Mouse (Mus musculus) adrenal gland, postnatal 14 days (tissue): ENCODE results near the gene Eed. TPM values are rescaled to one million over a fixed set of nuclear protein-coding genes. Genes with fewer than 3 reads are reported as not detected.
A peak's percentile ranks its signal among the peaks of the same experiment; 100 is the strongest.

Experiments
- DNase-seq: peaks from one replicate; pipeline ENCODE4 v3.0.0; 2021; ENCODE audit warnings: mixed read lengths
- total RNA-seq: library from RNA; stranded (reverse); gene quantifications from 2 replicates; pipeline ENCODE4 v1.2.3, GENCODE M21; 2021

The Eed gene
- total RNA-seq, 1 experiment from 2014 or later, result 53.0 TPM

GRCm38 (mm10) chr7:89908899-89909621 lies 71.7 kb downstream of the Eed start:
- DNase-seq, result no peak

- no peak for DNase-seq
These were observed 72.4 kb downstream of the Eed start for GRCm38 (mm10) chr7:89908421-89908820.

- peak; percentile 86 for DNase-seq
These were observed 72.8 kb downstream of the Eed start for GRCm38 (mm10) chr7:89907950-89908349.

Other genes with a start within 250 kb of the Eed start
- gene Ccdc81, start 77.4 kb downstream of the Eed start, total RNA-seq, result 0.11 TPM in 2 replicates
- 46.7 and 55.2 TPM in 2 replicates for gene Hikeshi, start 39.8 kb downstream of the Eed start, total RNA-seq
- gene Picalm, start 149.2 kb upstream of the Eed start, total RNA-seq, result 207 and 216 TPM in 2 replicates